Mouse (Mus musculus): Measurements from ENCODE around the gene Spag17. TPM values are rescaled to one million over a fixed set of nuclear protein-coding genes. Genes with fewer than 3 reads are reported as not detected.

Gene Spag17
- polyA plus RNA-seq, 1 experiment from 2014 or later: not detected

GRCm38 (mm10) chr3:99981046-99981445 is 95.8 kb downstream of the Spag17 start:
- no peak overlapping the region for H3K9ac ChIP-seq (replicated peaks; ENCODE audit: low read depth, low read length)
- no peaks in the 10 kb centered on the region for H3K36me3 ChIP-seq (ENCODE audit: control insufficient read depth, insufficient read depth, low read length)
- no peaks in the 10 kb centered on the region for H3K27me3 ChIP-seq (ENCODE audit: control insufficient read depth, insufficient read depth, low read length)
- 68% methylated on average over 7 of the region's 7 CpGs for WGBS
- no peak overlapping the region for H3K27ac ChIP-seq (ENCODE audit: low read length)
- H3K4me2 ChIP-seq (replicated peaks; ENCODE audit: low read depth, low read length): no peak overlapping the region
- no peak overlapping the region for H3K4me3 ChIP-seq (ENCODE audit: low read depth, low read length)
- no peaks in the 10 kb centered on the region for H3K9me3 ChIP-seq (ENCODE audit: control insufficient read depth, low read depth, low read length)
- ATAC-seq (ENCODE audit: insufficient number of reproducible peaks, insufficient read depth, low FRiP score, low read depth): no peak
- H3K4me1 ChIP-seq (ENCODE audit: control insufficient read depth, insufficient read depth, low read length): no peaks in the 10 kb centered on the region

- Histone ChIP-seq H3K4me3 (ENCODE audit: low read depth, low read length) (no peak overlapping the region), H3K4me1 (ENCODE audit: control insufficient read depth, insufficient read depth, low read length) (no peaks in the 10 kb centered on the region), H3K27ac (ENCODE audit: low read length) (no peak overlapping the region), H3K9me3 (ENCODE audit: control insufficient read depth, low read depth, low read length) (no peaks in the 10 kb centered on the region), H3K36me3 (ENCODE audit: control insufficient read depth, insufficient read depth, low read length) (no peaks in the 10 kb centered on the region), H3K27me3 (ENCODE audit: control insufficient read depth, insufficient read depth, low read length) (no peaks in the 10 kb centered on the region), H3K9ac (replicated peaks; ENCODE audit: low read depth, low read length) (no peak overlapping the region), H3K4me2 (replicated peaks; ENCODE audit: low read depth, low read length) (no peak overlapping the region)
- WGBS: 78% methylated on average over 1 of the region's 1 CpGs
- no peak for ATAC-seq (ENCODE audit: insufficient number of reproducible peaks, insufficient read depth, low FRiP score, low read depth)
Observed at GRCm38 (mm10) chr3:100004676-100005075, 119.5 kb downstream of the Spag17 start.

- Histone ChIP-seq H3K4me1 (ENCODE audit: control insufficient read depth, insufficient read depth, low read length) (no peaks in the 10 kb centered on the region), H3K36me3 (ENCODE audit: control insufficient read depth, insufficient read depth, low read length) (no peaks in the 10 kb centered on the region), H3K9me3 (ENCODE audit: control insufficient read depth, low read depth, low read length) (no peaks in the 10 kb centered on the region), H3K27me3 (ENCODE audit: control insufficient read depth, insufficient read depth, low read length) (no peaks in the 10 kb centered on the region), H3K4me3 (ENCODE audit: low read depth, low read length) (no peak overlapping the region), H3K9ac (replicated peaks; ENCODE audit: low read depth, low read length) (no peak overlapping the region), H3K4me2 (replicated peaks; ENCODE audit: low read depth, low read length) (no peak overlapping the region), H3K27ac (ENCODE audit: low read length) (no peak overlapping the region)
- no peak for ATAC-seq (ENCODE audit: insufficient number of reproducible peaks, insufficient read depth, low FRiP score, low read depth)
Observed at GRCm38 (mm10) chr3:100009807-100010206, 124.6 kb downstream of the Spag17 start.

GRCm38 (mm10) chr3:100014110-100014509 is 128.9 kb downstream of the Spag17 start:
- Histone ChIP-seq H3K36me3 (ENCODE audit: control insufficient read depth, insufficient read depth, low read length) (no peaks in the 10 kb centered on the region), H3K9me3 (ENCODE audit: control insufficient read depth, low read depth, low read length) (no peaks in the 10 kb centered on the region), H3K4me2 (replicated peaks; ENCODE audit: low read depth, low read length) (no peak overlapping the region), H3K4me3 (ENCODE audit: low read depth, low read length) (no peak overlapping the region), H3K4me1 (ENCODE audit: control insufficient read depth, insufficient read depth, low read length) (no peaks in the 10 kb centered on the region), H3K9ac (replicated peaks; ENCODE audit: low read depth, low read length) (no peak overlapping the region), H3K27ac (ENCODE audit: low read length) (no peak overlapping the region), H3K27me3 (ENCODE audit: control insufficient read depth, insufficient read depth, low read length) (no peaks in the 10 kb centered on the region)
- 81% methylated on average over 1 of the region's 1 CpGs for WGBS
- no peak for ATAC-seq (ENCODE audit: insufficient number of reproducible peaks, insufficient read depth, low FRiP score, low read depth)

GRCm38 (mm10) chr3:100031291-100031690 is 146.1 kb downstream of the Spag17 start:
- Histone ChIP-seq H3K9ac (replicated peaks; ENCODE audit: low read depth, low read length) (no peak overlapping the region), H3K9me3 (ENCODE audit: control insufficient read depth, low read depth, low read length) (no peaks in the 10 kb centered on the region), H3K27ac (ENCODE audit: low read length) (no peak overlapping the region), H3K4me1 (ENCODE audit: control insufficient read depth, insufficient read depth, low read length) (no peaks in the 10 kb centered on the region), H3K4me3 (ENCODE audit: low read depth, low read length) (no peak overlapping the region), H3K27me3 (ENCODE audit: control insufficient read depth, insufficient read depth, low read length) (no peaks in the 10 kb centered on the region), H3K36me3 (ENCODE audit: control insufficient read depth, insufficient read depth, low read length) (no peaks in the 10 kb centered on the region), H3K4me2 (replicated peaks; ENCODE audit: low read depth, low read length) (no peak overlapping the region)
- 44% methylated on average over 4 of the region's 4 CpGs for WGBS
- no peak for ATAC-seq (ENCODE audit: insufficient number of reproducible peaks, insufficient read depth, low FRiP score, low read depth)

GRCm38 (mm10) chr3:100032969-100033368 is 147.8 kb downstream of the Spag17 start:
- Histone ChIP-seq H3K27me3 (ENCODE audit: control insufficient read depth, insufficient read depth, low read length) (no peaks in the 10 kb centered on the region), H3K27ac (ENCODE audit: low read length) (no peak overlapping the region), H3K4me1 (ENCODE audit: control insufficient read depth, insufficient read depth, low read length) (no peaks in the 10 kb centered on the region), H3K4me2 (replicated peaks; ENCODE audit: low read depth, low read length) (no peak overlapping the region), H3K4me3 (ENCODE audit: low read depth, low read length) (no peak overlapping the region), H3K36me3 (ENCODE audit: control insufficient read depth, insufficient read depth, low read length) (no peaks in the 10 kb centered on the region), H3K9ac (replicated peaks; ENCODE audit: low read depth, low read length) (no peak overlapping the region), H3K9me3 (ENCODE audit: control insufficient read depth, low read depth, low read length) (no peaks in the 10 kb centered on the region)
- WGBS: 75% methylated on average over 1 of the region's 1 CpGs
- ATAC-seq (ENCODE audit: insufficient number of reproducible peaks, insufficient read depth, low FRiP score, low read depth): no peak

- no peak overlapping the region for H3K4me2 ChIP-seq (replicated peaks; ENCODE audit: low read depth, low read length)
Observed at GRCm38 (mm10) chr3:100034366-100034956, 149.3 kb downstream of the Spag17 start.

GRCm38 (mm10) chr3:100035097-100035496 is 149.9 kb downstream of the Spag17 start:
- no peak for ATAC-seq (ENCODE audit: insufficient number of reproducible peaks, insufficient read depth, low FRiP score, low read depth)

More at GRCm38 (mm10) chr3:100034366-100034956, 149.3 kb downstream of the Spag17 start:
- Histone ChIP-seq H3K36me3 (ENCODE audit: control insufficient read depth, insufficient read depth, low read length) (no peaks in the 10 kb centered on the region), H3K9ac (replicated peaks; ENCODE audit: low read depth, low read length) (no peak overlapping the region), H3K27me3 (ENCODE audit: control insufficient read depth, insufficient read depth, low read length) (no peaks in the 10 kb centered on the region), H3K4me3 (ENCODE audit: low read depth, low read length) (no peak overlapping the region), H3K4me1 (ENCODE audit: control insufficient read depth, insufficient read depth, low read length) (no peaks in the 10 kb centered on the region), H3K27ac (ENCODE audit: low read length) (no peak overlapping the region), H3K9me3 (ENCODE audit: control insufficient read depth, low read depth, low read length) (no peaks in the 10 kb centered on the region)
- WGBS: 71% methylated on average over 4 of the region's 4 CpGs
- ATAC-seq (ENCODE audit: insufficient number of reproducible peaks, insufficient read depth, low FRiP score, low read depth): no peak

GRCm38 (mm10) chr3:100036846-100037245 is 151.6 kb downstream of the Spag17 start:
- Histone ChIP-seq H3K9me3 (ENCODE audit: control insufficient read depth, low read depth, low read length) (no peaks in the 10 kb centered on the region), H3K27me3 (ENCODE audit: control insufficient read depth, insufficient read depth, low read length) (no peaks in the 10 kb centered on the region), H3K4me3 (ENCODE audit: low read depth, low read length) (no peak overlapping the region), H3K4me2 (replicated peaks; ENCODE audit: low read depth, low read length) (no peak overlapping the region), H3K4me1 (ENCODE audit: control insufficient read depth, insufficient read depth, low read length) (no peaks in the 10 kb centered on the region), H3K27ac (ENCODE audit: low read length) (no peak overlapping the region), H3K9ac (replicated peaks; ENCODE audit: low read depth, low read length) (no peak overlapping the region), H3K36me3 (ENCODE audit: control insufficient read depth, insufficient read depth, low read length) (no peaks in the 10 kb centered on the region)
- ATAC-seq (ENCODE audit: insufficient number of reproducible peaks, insufficient read depth, low FRiP score, low read depth): no peak
- WGBS: 80% methylated on average over 5 of the region's 5 CpGs

More at GRCm38 (mm10) chr3:100035097-100035496, 149.9 kb downstream of the Spag17 start:
- no peaks in the 10 kb centered on the region for H3K36me3 ChIP-seq (ENCODE audit: control insufficient read depth, insufficient read depth, low read length)
- H3K4me3 ChIP-seq (ENCODE audit: low read depth, low read length): no peak overlapping the region
- H3K27me3 ChIP-seq (ENCODE audit: control insufficient read depth, insufficient read depth, low read length): no peaks in the 10 kb centered on the region
- H3K4me1 ChIP-seq (ENCODE audit: control insufficient read depth, insufficient read depth, low read length): no peaks in the 10 kb centered on the region
- H3K9me3 ChIP-seq (ENCODE audit: control insufficient read depth, low read depth, low read length): no peaks in the 10 kb centered on the region
- H3K9ac ChIP-seq (replicated peaks; ENCODE audit: low read depth, low read length): no peak overlapping the region
- 80% methylated on average over 3 of the region's 3 CpGs for WGBS
- no peak overlapping the region for H3K4me2 ChIP-seq (replicated peaks; ENCODE audit: low read depth, low read length)
- H3K27ac ChIP-seq (ENCODE audit: low read length): no peak overlapping the region
